Mouse (Mus musculus) kidney, postnatal 0 days (tissue): ENCODE results near the gene Cox10. TPM values are rescaled to one million over a fixed set of nuclear protein-coding genes. Genes with fewer than 3 reads are reported as not detected.

Source experiments
- ATAC-seq: fragments of 200-750 bp; cut with Nextera tagmentation; replicated peaks from 2 replicates; pipeline ENCODE4 v1.8.0; 2017; ENCODE audit warnings: low read depth, moderate number of reproducible peaks, moderate TSS enrichment, moderate library complexity; ENCODE audit not compliant: low FRiP score
- DNase-seq: peaks from one replicate; pipeline ENCODE4 v3.0.0-alpha.2; 2016; ENCODE audit warnings: low spot score
- H3K27ac ChIP-seq: fragments of 300-500 bp; sonication (generic); 2 replicates; pipeline ENCODE4 v1.5.1; 2014; ENCODE audit warnings: mild to moderate bottlenecking
- H3K27me3 ChIP-seq: fragments of 300-500 bp; sonication (generic); 2 replicates; pipeline ENCODE4 v1.6.1; 2014; ENCODE audit warnings: low read length, mixed read lengths; ENCODE audit not compliant: insufficient read depth
- H3K36me3 ChIP-seq: fragments of 300-500 bp; sonication (generic); 2 replicates; pipeline ENCODE4 v1.6.1; 2014; ENCODE audit warnings: low read length, mixed read lengths; ENCODE audit not compliant: insufficient read depth
- H3K4me1 ChIP-seq: fragments of 300-500 bp; sonication (generic); replicated peaks from 2 replicates; pipeline ENCODE4 v1.6.1; 2014; ENCODE audit warnings: antibody characterized with exemption, low read length, mixed read lengths; ENCODE audit not compliant: insufficient read depth
- H3K4me2 ChIP-seq: fragments of 300-500 bp; sonication (generic); 2 replicates; pipeline ENCODE4 v1.6.1; 2014; ENCODE audit warnings: mild to moderate bottlenecking, low read length, moderate library complexity, mixed read lengths
- H3K4me3 ChIP-seq: fragments of 300-500 bp; sonication (generic); replicated peaks from 2 replicates; pipeline ENCODE4 v1.5.1; 2014; ENCODE audit warnings: low read depth, low read length
- H3K9ac ChIP-seq: fragments of 300-500 bp; sonication (generic); 2 replicates; pipeline ENCODE4 v1.6.1; 2014; ENCODE audit warnings: low read depth, low read length
- H3K9me3 ChIP-seq: fragments of 300-500 bp; sonication (generic); replicated peaks from 2 replicates; pipeline ENCODE4 v1.6.1; 2016; ENCODE audit warnings: low read length, inconsistent platforms, mixed read lengths
- CTCF ChIP-seq: IDR thresholded peaks from 2 replicates; pipeline ENCODE4 v1.5.1; 2016; ENCODE audit warnings: antibody characterized with exemption, low read depth, mild to moderate bottlenecking, moderate library complexity
- WGBS: fragments of 180-500 bp; shearing (Covaris S2); extraction: QIAGEN DNeasy Blood & Tissue Kit; methylation state at CpG from one replicate; pipeline ENCODE4 v1.1.7; 2014; 5-methylcytosine and 5-hydroxymethylcytosine counted together
- polyA plus RNA-seq: library from polyadenylated mRNA; unstranded; fragments of >200 nt; fragmentation: Nextera tagmentation; extraction: Ambion mirVana; gene quantifications from 2 replicates; pipeline ENCODE4 v1.2.1, GENCODE M21; 2015

The Cox10 gene
- polyA plus RNA-seq, 1 experiment from 2014 or later, result 26.8 TPM

DNA sequence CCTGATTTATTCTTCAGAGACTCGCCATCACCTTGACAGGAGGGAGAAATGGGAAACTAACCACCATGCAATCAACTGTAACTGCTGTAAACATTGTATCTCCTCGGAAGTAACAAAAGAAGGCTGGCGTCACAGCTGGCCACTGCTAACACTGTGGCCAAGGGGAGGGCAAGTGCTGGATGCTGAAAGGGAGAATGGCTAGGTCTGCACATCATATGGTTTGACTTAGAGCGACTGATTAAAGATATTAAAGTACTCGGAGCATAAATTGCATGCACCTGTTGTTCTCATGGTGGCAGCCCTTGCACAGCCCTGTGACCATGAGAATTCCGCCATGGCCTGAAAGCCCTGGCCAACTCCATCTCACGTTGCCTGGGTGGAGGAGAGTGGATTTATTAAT, 54.7 kb downstream of the Cox10 start:
- Histone ChIP-seq H3K4me3 (no peak overlapping the region), H3K9me3 (no peaks in the 10 kb centered on the region), H3K4me2 (no peak overlapping the region), H3K27ac (no peak overlapping the region), H3K4me1 (peaks cover 7% of the 10 kb centered on the region), H3K9ac (no peak overlapping the region), H3K27me3 (no peaks in the 10 kb centered on the region), H3K36me3 (no peaks in the 10 kb centered on the region)
- 44% methylated on average over 7 of the region's 7 CpGs for WGBS
- ATAC-seq, result no peak
- peak; percentile 56 for DNase-seq
- TF ChIP-seq CTCF, result no peak

DNA sequence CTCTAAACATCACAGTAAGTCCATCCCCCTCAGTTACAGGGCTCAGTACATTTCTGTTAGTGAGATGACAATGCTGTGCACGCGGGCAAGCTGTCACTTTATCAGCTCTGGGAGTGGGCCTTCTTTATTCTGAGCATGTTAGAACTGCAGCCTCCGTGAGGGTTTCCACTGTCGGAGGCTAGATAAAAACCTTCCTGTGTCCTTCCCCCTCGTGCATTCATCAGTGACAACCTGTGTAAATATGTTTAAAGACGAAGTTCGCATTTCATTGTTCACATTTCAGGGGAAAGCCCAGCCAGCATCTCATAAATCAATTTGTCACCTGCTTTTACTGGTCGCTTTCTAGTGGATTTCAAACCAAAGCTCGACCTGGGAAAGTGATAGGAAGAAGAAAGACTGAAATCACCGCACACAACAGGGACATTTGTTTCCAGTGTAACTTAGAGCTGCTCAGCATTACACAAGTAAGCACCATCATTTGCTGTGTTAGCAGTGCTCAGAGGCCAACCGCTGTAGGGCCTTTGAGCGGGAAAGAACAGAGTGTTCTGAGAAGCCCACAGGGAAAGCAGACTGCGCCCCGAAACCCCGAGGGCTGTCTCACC, 55.8 kb downstream of the Cox10 start:
- no peak overlapping the region for H3K27ac ChIP-seq
- 26% methylated on average over 15 of the region's 15 CpGs for WGBS

DNA sequence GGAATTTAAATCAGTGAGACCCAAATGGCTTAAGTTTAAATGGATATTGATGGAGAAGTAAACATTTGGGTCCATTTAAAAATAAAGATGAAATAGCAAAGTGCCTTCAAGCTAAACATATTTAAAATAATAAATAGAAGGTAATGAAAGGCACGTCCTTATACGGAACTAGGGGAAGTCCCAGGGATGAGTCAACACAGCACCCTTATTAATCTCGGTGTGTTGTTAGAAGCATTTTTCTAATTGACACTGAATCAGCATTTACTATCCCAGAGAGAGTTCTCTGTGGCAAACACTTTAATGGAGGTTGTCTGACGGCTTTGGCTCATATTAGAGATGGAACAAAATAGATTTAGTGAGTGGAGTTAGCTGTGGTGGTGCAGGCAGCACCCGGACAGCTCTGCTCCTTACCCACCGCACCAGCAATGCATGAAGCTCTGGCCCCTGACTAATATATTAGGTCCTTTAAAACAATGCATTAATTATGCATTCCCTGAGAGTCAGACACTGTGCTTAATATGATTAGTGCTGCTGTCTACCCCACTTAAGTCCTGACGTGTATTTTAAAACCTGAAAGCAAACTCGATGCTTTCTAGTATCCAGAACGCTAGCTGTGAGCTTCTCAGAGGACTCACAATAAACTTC, 56.7 kb downstream of the Cox10 start:
- WGBS, result 44% methylated on average over 9 of the region's 9 CpGs
- ATAC-seq (no peak), DNase-seq (no peak)
- Histone ChIP-seq H3K9me3 (no peaks in the 10 kb centered on the region), H3K27me3 (no peaks in the 10 kb centered on the region), H3K27ac (no peak overlapping the region), H3K36me3 (no peaks in the 10 kb centered on the region), H3K9ac (no peak overlapping the region), H3K4me3 (no peak overlapping the region), H3K4me1 (peaks cover 7% of the 10 kb centered on the region), H3K4me2 (no peak overlapping the region)
- TF ChIP-seq CTCF, result no peak

More for the DNA sequence above, 55.8 kb downstream of the Cox10 start:
- H3K4me2 ChIP-seq, result no peak overlapping the region
- DNase-seq, result peak; percentile 58
- H3K27me3 ChIP-seq, result no peaks in the 10 kb centered on the region
- H3K4me1 ChIP-seq, result peaks cover 7% of the 10 kb centered on the region
- H3K9me3 ChIP-seq, result no peaks in the 10 kb centered on the region
- no peak overlapping the region for H3K9ac ChIP-seq
- TF ChIP-seq CTCF, result no peak
- H3K36me3 ChIP-seq, result no peaks in the 10 kb centered on the region
- no peak for ATAC-seq
- H3K4me3 ChIP-seq, result no peak overlapping the region

DNA sequence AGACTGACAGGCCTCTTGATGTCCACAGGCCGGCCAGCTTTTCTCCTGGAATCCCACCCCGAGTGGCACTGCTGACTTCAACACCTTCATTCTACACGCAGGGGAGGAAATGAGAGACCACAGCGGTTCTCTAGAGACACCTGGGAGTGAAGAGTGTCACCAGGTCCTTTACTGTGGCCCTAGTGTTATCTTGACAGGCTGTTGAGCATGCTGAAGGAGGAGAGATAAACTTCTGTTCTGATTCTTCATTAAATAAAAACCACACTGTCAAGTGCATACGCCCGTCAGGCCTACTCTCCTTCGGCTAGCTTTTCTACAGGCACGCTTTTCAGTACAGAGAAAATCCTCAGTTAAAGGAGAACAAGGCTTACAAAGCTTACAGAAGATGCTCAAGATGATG, 60.0 kb downstream of the Cox10 start:
- no peak for TF ChIP-seq CTCF
- Histone ChIP-seq H3K9ac (no peak overlapping the region), H3K4me1 (peaks cover 5% of the 10 kb centered on the region), H3K27me3 (no peaks in the 10 kb centered on the region), H3K27ac (no peak overlapping the region), H3K9me3 (no peaks in the 10 kb centered on the region), H3K36me3 (no peaks in the 10 kb centered on the region), H3K4me3 (no peak overlapping the region), H3K4me2 (no peak overlapping the region)
- DNase-seq, result no peak
- 84% methylated on average over 8 of the region's 8 CpGs for WGBS
- ATAC-seq, result no peak

DNA sequence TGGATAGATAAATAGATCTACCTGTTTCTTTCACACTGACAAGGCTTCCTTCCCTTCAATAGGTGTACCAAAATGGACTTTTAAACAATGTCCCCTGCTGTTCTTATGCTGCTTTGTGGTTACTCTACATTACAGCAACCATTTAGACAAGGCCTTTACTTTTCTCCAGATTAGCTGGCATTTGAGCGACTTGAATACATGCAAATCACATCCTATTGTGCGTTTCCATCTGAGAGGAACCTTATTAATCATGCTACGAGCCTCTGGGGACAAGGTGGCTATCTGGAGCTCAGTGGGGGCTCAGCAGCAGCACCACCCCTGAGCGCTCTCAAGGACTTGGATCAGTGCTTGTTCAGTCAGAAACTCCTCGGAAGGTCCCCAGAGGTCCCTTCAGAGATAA, 61.1 kb downstream of the Cox10 start:
- H3K9me3 ChIP-seq, result no peaks in the 10 kb centered on the region
- no peaks in the 10 kb centered on the region for H3K27me3 ChIP-seq
- DNase-seq, result no peak
- H3K4me1 ChIP-seq, result no peaks in the 10 kb centered on the region
- no peak overlapping the region for H3K9ac ChIP-seq
- WGBS, result 83% methylated on average over 5 of the region's 5 CpGs
- no peaks in the 10 kb centered on the region for H3K36me3 ChIP-seq
- TF ChIP-seq CTCF, result no peak
- no peak overlapping the region for H3K4me3 ChIP-seq
- no peak overlapping the region for H3K4me2 ChIP-seq
- ATAC-seq, result no peak
- H3K27ac ChIP-seq, result no peak overlapping the region

DNA sequence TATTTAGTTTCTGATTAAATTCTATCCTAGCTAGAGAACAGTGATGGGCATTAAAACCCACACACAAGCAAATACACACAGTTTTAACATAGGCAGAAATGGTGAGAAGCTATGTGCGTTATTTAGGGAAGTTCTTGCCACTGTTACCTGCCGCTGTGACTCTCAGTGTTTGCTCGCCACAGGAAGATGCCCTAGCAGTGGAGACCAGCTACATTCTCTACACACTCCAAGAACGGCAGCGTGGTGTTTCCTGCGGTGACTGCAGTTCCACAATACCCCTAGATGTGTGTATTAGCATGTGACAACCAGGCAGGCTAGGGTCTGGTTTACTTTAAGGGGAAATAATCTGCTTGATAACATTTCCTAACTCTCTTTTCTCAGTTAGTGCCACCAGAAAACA, 64.0 kb downstream of the Cox10 start:
- TF ChIP-seq CTCF, result no peak
- no peak overlapping the region for H3K9ac ChIP-seq
- WGBS, result 87% methylated on average over 6 of the region's 6 CpGs

More for the DNA sequence above, 64.0 kb downstream of the Cox10 start:
- no peaks in the 10 kb centered on the region for H3K27me3 ChIP-seq
- no peak overlapping the region for H3K4me3 ChIP-seq
- no peaks in the 10 kb centered on the region for H3K9me3 ChIP-seq
- H3K4me1 ChIP-seq, result no peaks in the 10 kb centered on the region; the same call in 1 of the 2 replicates
- H3K36me3 ChIP-seq, result no peaks in the 10 kb centered on the region
- ATAC-seq (no peak), DNase-seq (no peak)
- H3K4me2 ChIP-seq, result no peak overlapping the region
- H3K27ac ChIP-seq, result no peak overlapping the region
